Mouse (Mus musculus) forebrain, embryonic 16.5 days (tissue): ENCODE measurements around the gene Ryr2. TPM values are rescaled to one million over a fixed set of nuclear protein-coding genes. Genes with fewer than 3 reads are reported as not detected.

Experiments used
- ATAC-seq: fragments of 200-750 bp; cut with Nextera tagmentation; 2 replicates; pipeline ENCODE4 v1.8.0; 2017; ENCODE audit warnings: mild to moderate bottlenecking, moderate library complexity
- H3K27ac ChIP-seq: fragments of 300-500 bp; sonication (generic); 2 replicates; pipeline ENCODE4 v1.5.1; 2014; ENCODE audit warnings: low read length, control low read depth
- H3K27me3 ChIP-seq: fragments of 300-500 bp; sonication (generic); replicated peaks from 2 replicates; pipeline ENCODE4 v1.6.1; 2014; ENCODE audit warnings: low read length; ENCODE audit not compliant: control insufficient read depth, insufficient read depth
- H3K36me3 ChIP-seq: fragments of 300-500 bp; sonication (generic); 2 replicates; pipeline ENCODE4 v1.6.1; 2014; ENCODE audit not compliant: control insufficient read depth, insufficient read depth
- H3K4me1 ChIP-seq: fragments of 300-500 bp; sonication (generic); replicated peaks from 2 replicates; pipeline ENCODE4 v1.6.1; 2014; ENCODE audit warnings: low read length; ENCODE audit not compliant: control insufficient read depth, insufficient read depth
- H3K4me2 ChIP-seq: fragments of 300-500 bp; sonication (generic); 2 replicates; pipeline ENCODE4 v1.6.1; 2014; ENCODE audit warnings: mild to moderate bottlenecking, low read length, control low read depth
- H3K4me3 ChIP-seq: fragments of 300-500 bp; sonication (generic); replicated peaks from 2 replicates; pipeline ENCODE4 v1.5.1; 2014; ENCODE audit warnings: mild to moderate bottlenecking, low read length, control low read depth
- H3K9ac ChIP-seq: fragments of 300-500 bp; sonication (generic); replicated peaks from 2 replicates; pipeline ENCODE4 v1.6.1; 2014; ENCODE audit warnings: low read depth, low read length, control low read depth
- H3K9me3 ChIP-seq: fragments of 300-500 bp; sonication (generic); 2 replicates; pipeline ENCODE4 v1.6.1; 2016; ENCODE audit warnings: low read length; ENCODE audit not compliant: control insufficient read depth
- WGBS: fragments of 180-500 bp; shearing (Covaris S2); extraction: QIAGEN DNeasy Blood & Tissue Kit; methylation state at CpG from one replicate; pipeline ENCODE4 v1.1.7; 2014; 5-methylcytosine and 5-hydroxymethylcytosine counted together
- polyA plus RNA-seq: library from polyadenylated mRNA; unstranded; fragments of >200 nt; fragmentation: Nextera tagmentation; extraction: Ambion mirVana; gene quantifications from 2 replicates; pipeline ENCODE4 v1.2.1, GENCODE M21; 2015

Gene Ryr2
- polyA plus RNA-seq, 1 experiment from 2014 or later, result 2.2 TPM

GRCm38 (mm10) chr13:11920495-11920894, 186.2 kb downstream of the Ryr2 start:
- H3K4me2 ChIP-seq, result no peak overlapping the region

GRCm38 (mm10) chr13:11919448-11919847, 187.3 kb downstream of the Ryr2 start:
- no peak overlapping the region for H3K4me3 ChIP-seq
- no peak overlapping the region for H3K27ac ChIP-seq
- no peak for ATAC-seq
- no peaks in the 10 kb centered on the region for H3K9me3 ChIP-seq
- H3K9ac ChIP-seq, result no peak overlapping the region
- no peaks in the 10 kb centered on the region for H3K27me3 ChIP-seq
- no peaks in the 10 kb centered on the region for H3K36me3 ChIP-seq
- 91% methylated on average over 6 of the region's 6 CpGs for WGBS
- H3K4me1 ChIP-seq, result no peaks in the 10 kb centered on the region
- H3K4me2 ChIP-seq, result no peak overlapping the region

More at GRCm38 (mm10) chr13:11920495-11920894, 186.2 kb downstream of the Ryr2 start:
- Histone ChIP-seq H3K27ac (no peak overlapping the region), H3K27me3 (no peaks in the 10 kb centered on the region), H3K4me3 (no peak overlapping the region), H3K9me3 (no peaks in the 10 kb centered on the region), H3K4me1 (no peaks in the 10 kb centered on the region), H3K36me3 (no peaks in the 10 kb centered on the region), H3K9ac (no peak overlapping the region)
- no peak for ATAC-seq
- WGBS, result 78% methylated on average over 1 of the region's 1 CpGs

- H3K9ac ChIP-seq, result no peak overlapping the region
- H3K27ac ChIP-seq, result no peak overlapping the region
- WGBS, result 88% methylated on average over 2 of the region's 2 CpGs
- no peaks in the 10 kb centered on the region for H3K9me3 ChIP-seq
- H3K27me3 ChIP-seq, result no peaks in the 10 kb centered on the region
- no peak for ATAC-seq
- no peak overlapping the region for H3K4me3 ChIP-seq
- no peaks in the 10 kb centered on the region for H3K4me1 ChIP-seq
- no peaks in the 10 kb centered on the region for H3K36me3 ChIP-seq
- no peak overlapping the region for H3K4me2 ChIP-seq
Observed at GRCm38 (mm10) chr13:11915619-11916018, 191.1 kb downstream of the Ryr2 start.

GRCm38 (mm10) chr13:11914682-11915081, 192.1 kb downstream of the Ryr2 start:
- Histone ChIP-seq H3K36me3 (no peaks in the 10 kb centered on the region), H3K4me3 (no peak overlapping the region), H3K4me2 (no peak overlapping the region), H3K9me3 (no peaks in the 10 kb centered on the region), H3K4me1 (no peaks in the 10 kb centered on the region), H3K27ac (no peak overlapping the region), H3K27me3 (no peaks in the 10 kb centered on the region), H3K9ac (no peak overlapping the region)
- ATAC-seq, result no peak
- WGBS, result 74% methylated on average over 3 of the region's 3 CpGs

GRCm38 (mm10) chr13:11912208-11912607, 194.5 kb downstream of the Ryr2 start:
- Histone ChIP-seq H3K9me3 (no peaks in the 10 kb centered on the region), H3K4me1 (no peaks in the 10 kb centered on the region), H3K27ac (no peak overlapping the region), H3K4me2 (no peak overlapping the region), H3K36me3 (no peaks in the 10 kb centered on the region), H3K27me3 (no peaks in the 10 kb centered on the region), H3K4me3 (no peak overlapping the region), H3K9ac (no peak overlapping the region)
- ATAC-seq, result no peak
- 82% methylated on average over 2 of the region's 2 CpGs for whole genome bisulfite sequencing

GRCm38 (mm10) chr13:11908123-11908522, 198.6 kb downstream of the Ryr2 start:
- H3K27ac ChIP-seq, result no peak overlapping the region
- no peak overlapping the region for H3K4me3 ChIP-seq
- WGBS, result 79% methylated on average over 4 of the region's 4 CpGs
- H3K9me3 ChIP-seq, result no peaks in the 10 kb centered on the region
- peaks cover 3% of the 10 kb centered on the region for H3K4me1 ChIP-seq
- H3K27me3 ChIP-seq, result no peaks in the 10 kb centered on the region
- no peaks in the 10 kb centered on the region for H3K36me3 ChIP-seq
- H3K9ac ChIP-seq, result no peak overlapping the region
- no peak overlapping the region for H3K4me2 ChIP-seq
- ATAC-seq, result no peak

GRCm38 (mm10) chr13:11905126-11905525, 201.6 kb downstream of the Ryr2 start:
- Histone ChIP-seq H3K36me3 (no peaks in the 10 kb centered on the region), H3K4me3 (no peak overlapping the region), H3K27ac (no peak overlapping the region), H3K27me3 (no peaks in the 10 kb centered on the region), H3K9me3 (no peaks in the 10 kb centered on the region), H3K9ac (no peak overlapping the region), H3K4me1 (peaks cover 8% of the 10 kb centered on the region), H3K4me2 (no peak overlapping the region)
- WGBS, result 79% methylated on average over 2 of the region's 2 CpGs
- ATAC-seq, result no peak

- Histone ChIP-seq H3K9me3 (no peaks in the 10 kb centered on the region), H3K36me3 (no peaks in the 10 kb centered on the region), H3K4me3 (0 out of 2 replicates have a peak overlapping the region, but pooled peaks have one; percentile 8), H3K4me2 (peak overlapping the region; percentile 30), H3K4me1 (peaks cover 8% of the 10 kb centered on the region), H3K9ac (0 out of 2 replicates have a peak overlapping the region, but pooled peaks have one; percentile 25), H3K27ac (no peak overlapping the region), H3K27me3 (no peaks in the 10 kb centered on the region)
- WGBS, result 6% methylated on average over 9 of the region's 9 CpGs
- ATAC-seq, result no peak
Observed at GRCm38 (mm10) chr13:11903272-11903671, 203.5 kb downstream of the Ryr2 start.

GRCm38 (mm10) chr13:11902856-11903255, 203.9 kb downstream of the Ryr2 start:
- Histone ChIP-seq H3K9ac (no peak overlapping the region), H3K27me3 (no peaks in the 10 kb centered on the region), H3K9me3 (no peaks in the 10 kb centered on the region), H3K36me3 (no peaks in the 10 kb centered on the region), H3K27ac (no peak overlapping the region), H3K4me3 (no peak overlapping the region), H3K4me1 (peaks cover 8% of the 10 kb centered on the region), H3K4me2 (peak overlapping the region; percentile 30)
- no peak for ATAC-seq
- 7% methylated on average over 6 of the region's 6 CpGs for WGBS

GRCm38 (mm10) chr13:11900631-11901030, 206.1 kb downstream of the Ryr2 start:
- 62% methylated on average over 2 of the region's 2 CpGs for WGBS
- no peak for ATAC-seq
- Histone ChIP-seq H3K36me3 (no peaks in the 10 kb centered on the region), H3K27ac (no peak overlapping the region), H3K9me3 (no peaks in the 10 kb centered on the region), H3K27me3 (no peaks in the 10 kb centered on the region), H3K4me2 (no peak overlapping the region), H3K4me3 (no peak overlapping the region), H3K9ac (no peak overlapping the region), H3K4me1 (peaks cover 8% of the 10 kb centered on the region)
